Mouse (Mus musculus) layer of hippocampus, postnatal 10 days (tissue): ENCODE results near the gene Lpo. TPM values are rescaled to one million over a fixed set of nuclear protein-coding genes. Genes with fewer than 3 reads are reported as not detected.

ENCODE experiments used
- DNase-seq, 2 experiments: peaks; one replicate each; pipeline ENCODE4 v3.0.0; 2021; ENCODE audit warnings: low spot score in 2 of 2
- total RNA-seq, 2 experiments: library from RNA; stranded (reverse); gene quantifications; 2 replicates each; pipeline ENCODE4 v1.2.3; 2021

Gene Lpo
- total RNA-seq, 2 experiments from 2014 or later, result 0.62 to 0.87 TPM

- DNase-seq, result no peak
Measured at GRCm38 (mm10) chr11:87807433-87807832, 20.7 kb downstream of the Lpo start.

GRCm38 (mm10) chr11:87805448-87805847 lies 22.6 kb downstream of the Lpo start:
- DNase-seq, result no peak

- peak; percentile 50 to 61 for DNase-seq
Measured at GRCm38 (mm10) chr11:87802621-87803020, 25.5 kb downstream of the Lpo start.

GRCm38 (mm10) chr11:87801711-87802275 lies 26.3 kb downstream of the Lpo start:
- DNase-seq, result no peak

- DNase-seq, result no peak
Measured at GRCm38 (mm10) chr11:87793460-87793859, 34.6 kb downstream of the Lpo start, which contains the start of gene Mpo. Gene Mpo, plus strand, starts transcription at chr11:87793581.

GRCm38 (mm10) chr11:87790088-87790487 lies 38.0 kb downstream of the Lpo start:
- no peak for DNase-seq

GRCm38 (mm10) chr11:87780130-87780529 lies 48.0 kb downstream of the Lpo start:
- DNase-seq, result no peak

GRCm38 (mm10) chr11:87779392-87779791 lies 48.7 kb downstream of the Lpo start:
- no peak for DNase-seq

GRCm38 (mm10) chr11:87778915-87779314 lies 49.2 kb downstream of the Lpo start:
- DNase-seq, result no peak

- DNase-seq, result peak; percentile 67 to 74
Measured at GRCm38 (mm10) chr11:87778100-87778765, 49.9 kb downstream of the Lpo start.

GRCm38 (mm10) chr11:87772354-87772753 lies 55.7 kb downstream of the Lpo start:
- DNase-seq, result no peak

- DNase-seq, result peak; percentile 82 to 84
Measured at GRCm38 (mm10) chr11:87770989-87771388, 57.1 kb downstream of the Lpo start.

GRCm38 (mm10) chr11:87768745-87769144 lies 59.3 kb downstream of the Lpo start:
- DNase-seq, result no peak

GRCm38 (mm10) chr11:87763988-87764876 lies 63.9 kb downstream of the Lpo start:
- DNase-seq, result peak; percentile 58 to 74

GRCm38 (mm10) chr11:87763511-87763987 lies 64.5 kb downstream of the Lpo start:
- peak; percentile 56 to 67 for DNase-seq

GRCm38 (mm10) chr11:87762702-87763385 lies 65.2 kb downstream of the Lpo start:
- DNase-seq, result peak in 1 of 2 experiments; percentile 26

- DNase-seq, result no peak
Measured at GRCm38 (mm10) chr11:87761806-87762701, 66.0 kb downstream of the Lpo start.

- no peak for DNase-seq
Measured at GRCm38 (mm10) chr11:87761181-87761721, 66.8 kb downstream of the Lpo start.

GRCm38 (mm10) chr11:87760301-87761081 lies 67.6 kb downstream of the Lpo start, which contains the start of gene Tspoap1:
Gene Tspoap1, plus strand, starts transcription at chr11:87760541.
- DNase-seq, result peak; percentile 71 to 76
